Mouse (Mus musculus) liver, embryonic 14.5 days (tissue): ENCODE results near the gene Robo1. TPM values are rescaled to one million over a fixed set of nuclear protein-coding genes. Genes with fewer than 3 reads are reported as not detected.

Experiments used
- ATAC-seq: fragments of 200-750 bp; cut with Nextera tagmentation; 2 replicates; pipeline ENCODE4 v1.8.0; 2017; ENCODE audit warnings: moderate number of reproducible peaks, mild to moderate bottlenecking, moderate library complexity; ENCODE audit not compliant: insufficient read depth
- DNase-seq, 3 experiments: peaks; one replicate each; pipeline ENCODE4 v3.0.0-alpha.2; 2012 to 2013; ENCODE audit warnings: low read depth in 3 of 3, low spot score in 3 of 3
- H3K27ac ChIP-seq: fragments of 300-500 bp; sonication (generic); 2 replicates; pipeline ENCODE4 v1.5.1; 2014; ENCODE audit warnings: moderate library complexity, mild to moderate bottlenecking, control low read depth, inconsistent platforms
- H3K27me3 ChIP-seq: fragments of 300-500 bp; sonication (generic); 2 replicates; pipeline ENCODE4 v1.6.1; 2014; ENCODE audit warnings: mild to moderate bottlenecking, low read length, moderate library complexity; ENCODE audit not compliant: control insufficient read depth, insufficient read depth
- H3K36me3 ChIP-seq: fragments of 300-500 bp; sonication (generic); replicated peaks from 2 replicates; pipeline ENCODE4 v1.6.1; 2014; ENCODE audit warnings: low read depth; ENCODE audit not compliant: control insufficient read depth, insufficient read depth
- H3K4me1 ChIP-seq, 2 experiments: fragments of 200-500 bp in 1 of 2; fragments of 300-500 bp in 1 of 2; sonication (generic) in 1 of 2; replicated peaks; 2 replicates each; pipeline ENCODE4 v1.6.1; 2012 to 2014; ENCODE audit warnings: antibody characterized with exemption in 1 of 2, inconsistent platforms in 1 of 2, low read length in 1 of 2; ENCODE audit not compliant: control insufficient read depth in 2 of 2, insufficient read depth in 2 of 2
- H3K4me2 ChIP-seq: fragments of 300-500 bp; sonication (generic); 2 replicates; pipeline ENCODE4 v1.6.1; 2014; ENCODE audit warnings: low read depth, mild to moderate bottlenecking, control low read depth, moderate library complexity
- H3K4me3 ChIP-seq, 2 experiments: fragments of 200-500 bp in 1 of 2; fragments of 300-500 bp in 1 of 2; sonication (generic) in 1 of 2; 2 replicates each; pipeline ENCODE4 v1.5.1; 2012 to 2014; ENCODE audit warnings: low read depth in 2 of 2, low read length in 2 of 2, mild to moderate bottlenecking in 2 of 2, control low read depth in 1 of 2, inconsistent platforms in 1 of 2, moderate library complexity in 1 of 2; ENCODE audit not compliant: insufficient read depth in 1 of 2
- H3K9ac ChIP-seq: fragments of 300-500 bp; sonication (generic); replicated peaks from 2 replicates; pipeline ENCODE4 v1.6.1; 2014; ENCODE audit warnings: mild to moderate bottlenecking, control low read depth, moderate library complexity
- H3K9me3 ChIP-seq: fragments of 300-500 bp; sonication (generic); 2 replicates; pipeline ENCODE4 v1.6.1; 2016; ENCODE audit warnings: low read length, mixed read lengths; ENCODE audit not compliant: control insufficient read depth
- CTCF ChIP-seq: IDR thresholded peaks from 2 replicates; pipeline ENCODE4 v1.5.1; 2016; ENCODE audit warnings: antibody characterized with exemption, low read depth, control low read depth
- EP300 ChIP-seq: IDR thresholded peaks from 2 replicates; pipeline ENCODE4 v1.6.1; 2016; ENCODE audit warnings: antibody characterized with exemption, low read depth
- WGBS: fragments of 180-500 bp; shearing (Covaris S2); extraction: QIAGEN DNeasy Blood & Tissue Kit; methylation state at CpG from one replicate; pipeline ENCODE4 v1.1.7; 2014; ENCODE audit not compliant: insufficient replicate concordance; 5-methylcytosine and 5-hydroxymethylcytosine counted together
- polyA plus RNA-seq, 2 experiments: library from polyadenylated mRNA; depleted of rRNA in 1 of 2; stranded (reverse) in 1 of 2; unstranded in 1 of 2; fragments of >200 nt; fragmentation: Nextera tagmentation in 1 of 2; extraction: Ambion mirVana in 1 of 2; gene quantifications; 2 replicates each; pipeline versions ENCODE4 v1.2.1 to v1.2.3; 2012 to 2014

The Robo1 gene
- polyA plus RNA-seq, 2 experiments: 3.1 to 3.4 TPM

DNA sequence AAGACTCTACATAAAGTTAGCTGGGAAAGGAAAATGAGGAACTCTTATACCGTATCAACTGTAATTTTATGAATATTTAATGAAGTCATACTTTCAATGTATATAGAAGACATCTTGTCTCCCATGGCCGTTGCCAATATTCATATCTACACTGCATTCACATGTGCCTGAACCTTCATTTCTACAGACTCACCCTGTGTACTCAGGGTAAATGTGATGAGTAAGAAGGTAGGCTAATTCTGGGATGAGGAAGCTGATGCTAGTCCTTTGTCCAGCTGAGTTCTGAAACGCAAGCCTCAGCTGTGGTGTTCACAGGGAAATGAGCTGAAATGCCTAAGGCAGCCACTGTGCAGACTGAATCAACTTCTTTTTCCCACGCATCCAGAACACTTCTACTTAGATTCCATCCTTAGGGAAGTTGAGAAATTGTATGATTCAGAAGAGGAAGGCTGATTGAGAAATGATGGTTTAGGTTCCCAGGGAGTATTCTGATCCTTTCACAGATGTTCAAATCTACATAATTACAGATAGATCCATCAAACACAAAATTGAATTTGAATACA, 606.0 kb downstream of the Robo1 start:
- 52% methylated on average over 4 of the region's 4 CpGs for WGBS
- H3K36me3 ChIP-seq: no peaks in the 10 kb centered on the region
- no peak overlapping the region for H3K4me2 ChIP-seq
- H3K9me3 ChIP-seq: no peaks in the 10 kb centered on the region
- H3K27me3 ChIP-seq: no peaks in the 10 kb centered on the region
- ATAC-seq (no peak), DNase-seq (no peak)
- TF ChIP-seq EP300: no peak
- TF ChIP-seq CTCF: no peak
- H3K4me3 ChIP-seq: no peak overlapping the region
- no peak overlapping the region for H3K27ac ChIP-seq
- no peak overlapping the region for H3K9ac ChIP-seq
- no peaks in the 10 kb centered on the region for H3K4me1 ChIP-seq

DNA sequence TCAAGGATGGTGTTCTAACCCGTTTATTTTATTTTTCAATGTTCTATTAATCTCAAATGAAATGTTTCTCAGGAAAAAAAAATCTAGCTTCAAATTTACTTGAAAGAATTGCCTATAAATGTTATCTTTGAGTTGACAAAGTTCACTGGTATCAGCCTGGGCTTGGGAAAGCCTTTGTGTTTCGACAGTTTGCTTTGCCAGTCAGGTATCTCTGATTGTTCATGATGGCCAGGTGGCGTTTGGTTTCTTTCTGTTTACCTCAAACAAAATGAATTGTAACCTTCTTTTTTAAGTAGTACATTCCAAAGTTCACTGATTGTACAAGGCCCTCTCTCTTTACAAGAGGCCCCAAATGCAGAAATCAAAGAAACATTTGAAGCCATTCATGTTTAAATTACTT, 611.9 kb downstream of the Robo1 start:
- H3K27me3 ChIP-seq: no peaks in the 10 kb centered on the region
- H3K36me3 ChIP-seq: no peaks in the 10 kb centered on the region
- DNase-seq (no peak), ATAC-seq (no peak)
- no peak overlapping the region for H3K27ac ChIP-seq
- H3K9me3 ChIP-seq: no peaks in the 10 kb centered on the region
- H3K4me2 ChIP-seq: no peak overlapping the region
- no peak overlapping the region for H3K9ac ChIP-seq
- no peaks in the 10 kb centered on the region; a peak in 1 of 4 replicates for H3K4me1 ChIP-seq
- TF ChIP-seq EP300: no peak
- no peak for TF ChIP-seq CTCF
- no peak overlapping the region for H3K4me3 ChIP-seq
- WGBS: 40% methylated on average over 3 of the region's 3 CpGs

DNA sequence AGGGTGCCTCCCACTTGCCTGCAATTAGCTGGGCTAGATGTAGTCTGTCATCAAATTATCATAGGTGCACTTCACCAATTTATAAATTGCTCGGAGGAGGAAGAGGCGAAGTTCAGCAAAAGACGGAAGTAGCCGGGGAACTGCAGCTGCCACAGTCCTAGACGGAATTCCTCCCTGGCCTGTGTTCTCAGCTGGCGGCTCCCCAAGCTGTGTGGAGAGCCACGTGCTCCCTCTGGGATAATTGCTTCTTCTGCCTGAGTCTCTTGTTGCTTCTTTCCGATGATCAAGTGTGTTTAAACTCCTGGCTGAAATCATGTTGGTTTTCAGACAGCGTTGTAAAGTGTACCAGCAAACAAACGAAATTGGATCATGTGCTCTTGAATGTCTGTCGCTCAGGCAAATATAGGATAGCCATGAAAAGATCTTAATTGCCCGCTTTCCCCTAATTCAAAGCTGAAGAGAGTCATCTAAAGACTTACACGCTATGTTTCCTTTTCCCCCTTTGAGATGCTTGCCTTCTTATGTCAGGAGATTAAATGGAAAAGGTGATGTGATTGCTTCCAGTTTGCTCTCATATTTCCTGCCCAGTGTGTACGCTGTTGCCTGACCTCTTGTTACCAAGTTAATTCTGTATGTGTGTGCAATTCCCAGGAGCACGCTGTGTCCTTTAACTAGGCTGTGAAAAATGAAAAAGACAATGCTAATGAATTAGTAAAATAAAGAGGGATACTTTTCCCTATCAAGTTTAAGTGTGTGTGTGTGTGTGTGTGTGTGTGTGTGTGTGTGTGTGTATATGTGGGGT, 616.5 kb downstream of the Robo1 start:
- Histone ChIP-seq H3K27ac (no peak overlapping the region), H3K9me3 (no peaks in the 10 kb centered on the region), H3K4me1 (no peaks in the 10 kb centered on the region; a peak in 1 of 4 replicates), H3K4me2 (no peak overlapping the region), H3K9ac (no peak overlapping the region), H3K4me3 (no peak overlapping the region), H3K36me3 (no peaks in the 10 kb centered on the region), H3K27me3 (no peaks in the 10 kb centered on the region)
- no peak for DNase-seq
- TF ChIP-seq CTCF (no peak), EP300 (no peak)
- 39% methylated on average over 15 of the region's 15 CpGs for WGBS
- ATAC-seq: no peak

DNA sequence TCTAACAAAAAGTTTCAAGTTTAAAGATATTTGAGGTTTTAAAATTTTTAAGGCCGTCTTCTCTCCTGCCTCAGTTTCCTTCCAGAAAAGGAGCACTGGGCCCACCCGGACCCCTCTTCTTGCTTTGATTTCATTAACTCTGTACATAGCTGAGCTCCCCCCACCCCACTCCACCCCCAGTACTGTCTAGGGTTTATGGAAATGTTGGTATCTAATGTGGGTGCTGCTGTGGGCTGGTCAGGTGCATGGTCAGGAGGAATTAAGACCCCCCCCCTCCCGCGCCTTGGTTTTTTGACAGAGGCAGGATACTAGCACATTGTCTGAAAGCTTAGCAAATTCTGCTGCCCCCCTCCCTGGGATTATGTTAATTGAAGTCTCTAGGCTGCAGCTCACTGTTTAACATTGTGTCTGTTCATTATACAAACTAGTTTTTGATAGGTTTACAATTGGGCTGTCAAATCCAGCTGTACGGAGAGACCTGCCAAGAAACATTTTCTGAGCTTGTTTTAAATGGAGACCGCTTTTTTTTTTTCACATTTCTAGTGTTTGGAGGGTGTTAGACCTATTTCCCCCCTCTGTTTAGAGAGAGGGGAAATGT, 620.5 kb downstream of the Robo1 start:
- Histone ChIP-seq H3K4me1 (peaks cover 0 to 2% of the 10 kb centered on the region in 2 experiments; a peak in 1 of 4 replicates), H3K4me2 (no peak overlapping the region), H3K27me3 (no peaks in the 10 kb centered on the region), H3K9ac (no peak overlapping the region), H3K27ac (no peak overlapping the region), H3K36me3 (no peaks in the 10 kb centered on the region), H3K9me3 (no peaks in the 10 kb centered on the region), H3K4me3 (no peak overlapping the region)
- ATAC-seq (no peak), DNase-seq (no peak)
- 76% methylated on average over 6 of the region's 6 CpGs for WGBS
- no peak for TF ChIP-seq EP300
- TF ChIP-seq CTCF: no peak

DNA sequence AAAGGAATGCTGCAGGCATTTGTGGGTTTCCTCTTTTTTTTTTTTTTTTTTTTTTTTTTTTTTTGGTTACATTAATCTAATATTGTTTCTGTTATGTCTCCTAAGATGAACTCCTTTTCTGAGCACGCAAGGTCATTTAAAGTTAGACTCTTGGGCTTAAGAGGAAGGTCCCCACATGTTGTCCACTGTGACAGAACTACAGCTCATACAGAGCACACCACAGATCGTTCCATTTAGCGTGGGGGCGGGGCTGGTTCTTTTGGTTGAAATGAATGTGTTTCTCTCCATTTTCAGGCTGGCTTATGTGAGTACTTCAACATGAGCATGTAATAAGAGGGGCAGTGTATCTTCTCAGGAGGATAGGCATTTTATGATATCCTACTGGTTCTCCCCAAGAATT, 622.8 kb downstream of the Robo1 start:
- Histone ChIP-seq H3K4me3 (no peak overlapping the region), H3K27me3 (no peaks in the 10 kb centered on the region), H3K27ac (no peak overlapping the region), H3K4me2 (no peak overlapping the region), H3K9me3 (no peaks in the 10 kb centered on the region), H3K9ac (no peak overlapping the region), H3K36me3 (no peaks in the 10 kb centered on the region), H3K4me1 (0 out of 4 replicates have a peak, but pooled peaks cover 0 to 2% of the 10 kb centered on the region in 2 experiments)
- no peak for ATAC-seq
- DNase-seq: no peak
- WGBS: 53% methylated on average over 4 of the region's 4 CpGs
- TF ChIP-seq EP300: no peak
- no peak for TF ChIP-seq CTCF
